Mouse (Mus musculus) CH12.LX (cell line): ENCODE results near the gene Adamts20. TPM values are rescaled to one million over a fixed set of nuclear protein-coding genes. Genes with fewer than 3 reads are reported as not detected.

ENCODE experiments used
- DNase-seq: peaks from one replicate; pipeline ENCODE4 v3.0.0-alpha.2; 2013; ENCODE audit errors: extremely low read depth
- H3K27ac ChIP-seq: 2 replicates; pipeline ENCODE4 v1.5.1; 2012; ENCODE audit warnings: low read depth, mild to moderate bottlenecking, control low read depth, moderate library complexity; ENCODE audit not compliant: insufficient read depth
- H3K27me3 ChIP-seq: replicated peaks from 2 replicates; pipeline ENCODE3; 2012; ENCODE audit warnings: inconsistent platforms
- H3K36me3 ChIP-seq, 2 experiments: replicated peaks in 1 of 2; 2 replicates each; pipeline versions ENCODE3 to v1.6.1; 2012; ENCODE audit warnings: inconsistent platforms in 1 of 2, low read length in 1 of 2, mild to moderate bottlenecking in 1 of 2, mixed read lengths in 1 of 2, moderate library complexity in 1 of 2; ENCODE audit not compliant: control insufficient read depth in 1 of 2, insufficient read depth in 1 of 2
- H3K4me1 ChIP-seq, 2 experiments: 2 replicates each; pipeline ENCODE4 v1.6.1; 2012; ENCODE audit warnings: inconsistent platforms in 1 of 2, moderate library complexity in 1 of 2; ENCODE audit not compliant: insufficient read depth in 2 of 2, control insufficient read depth in 1 of 2
- H3K4me2 ChIP-seq: 2 replicates; pipeline ENCODE4 v1.6.1; 2012; ENCODE audit warnings: low read depth, mild to moderate bottlenecking, control low read depth; ENCODE audit not compliant: poor library complexity, insufficient read depth, severe bottlenecking
- H3K4me3 ChIP-seq, 3 experiments: fragments of 150-350 bp in 1 of 3; sonication (generic) in 1 of 3; replicated peaks in 1 of 3; 2 replicates each; pipeline versions ENCODE3 to v1.5.1; 2011 to 2012; ENCODE audit warnings: low read depth in 2 of 3, low read length in 2 of 3, mild to moderate bottlenecking in 2 of 3, moderate library complexity in 2 of 3, control low read depth in 1 of 3, improper control_type of control experiment in 1 of 3, inconsistent platforms in 1 of 3, mixed read lengths in 1 of 3; ENCODE audit not compliant: poor library complexity in 1 of 3
- H3K79me2 ChIP-seq: replicated peaks from 2 replicates; pipeline ENCODE4 v1.6.1; 2012; ENCODE audit warnings: mild to moderate bottlenecking, moderate library complexity; ENCODE audit not compliant: control insufficient read depth, poor library complexity, insufficient read depth, severe bottlenecking; ENCODE audit errors: extremely low read depth
- H3K9ac ChIP-seq: 2 replicates; pipeline ENCODE4 v1.6.1; 2012; ENCODE audit warnings: low read depth, mild to moderate bottlenecking, control low read depth, moderate library complexity; ENCODE audit not compliant: insufficient read depth
- H3K9me3 ChIP-seq: replicated peaks from 2 replicates; pipeline ENCODE3; 2012; ENCODE audit warnings: low read length, inconsistent platforms, mixed read lengths
- BHLHE40 ChIP-seq: IDR thresholded peaks from 2 replicates; pipeline ENCODE4 v1.6.1; 2011; ENCODE audit warnings: mild to moderate bottlenecking, low read depth, low read length, improper control_type of control experiment
- E2F4 ChIP-seq: IDR thresholded peaks from 2 replicates; pipeline ENCODE4 v1.6.1; 2011; ENCODE audit warnings: low read depth, low read length, improper control_type of control experiment; ENCODE audit not compliant: insufficient replicate concordance
- ELF1 ChIP-seq: IDR thresholded peaks from 2 replicates; pipeline ENCODE4 v1.6.1; 2014; ENCODE audit warnings: low read depth, mild to moderate bottlenecking, inconsistent platforms, low read length, improper control_type of control experiment
- ETS1 ChIP-seq: conservative IDR thresholded peaks from 2 replicates; pipeline ENCODE4 v1.6.1; 2012; ENCODE audit warnings: low read depth, mild to moderate bottlenecking, inconsistent platforms, low read length, improper control_type of control experiment, moderate library complexity
- GABPA ChIP-seq: IDR thresholded peaks from 2 replicates; pipeline ENCODE4 v1.6.1; 2012; ENCODE audit warnings: low read depth, low read length, improper control_type of control experiment, inconsistent platforms; ENCODE audit not compliant: insufficient replicate concordance
- HCFC1 ChIP-seq: IDR thresholded peaks from 2 replicates; pipeline ENCODE4 v1.6.1; 2012; ENCODE audit warnings: low read depth, mild to moderate bottlenecking, inconsistent platforms, low read length, improper control_type of control experiment
- IRF4 ChIP-seq: IDR thresholded peaks from 2 replicates; pipeline ENCODE4 v1.6.1; 2014; ENCODE audit warnings: low read depth, mild to moderate bottlenecking, inconsistent platforms, low read length, improper control_type of control experiment
- JUND ChIP-seq: conservative IDR thresholded peaks from 2 replicates; pipeline ENCODE4 v1.6.1; 2011; ENCODE audit warnings: low read depth, low read length, improper control_type of control experiment
- KAT2A ChIP-seq: IDR thresholded peaks from 2 replicates; pipeline ENCODE4 v1.6.1; 2012; ENCODE audit warnings: low read length, improper control_type of control experiment, inconsistent platforms; ENCODE audit not compliant: insufficient replicate concordance
- MAX ChIP-seq: IDR thresholded peaks from 2 replicates; pipeline ENCODE4 v1.6.1; 2011; ENCODE audit warnings: low read length, improper control_type of control experiment
- MAZ ChIP-seq: IDR thresholded peaks from 2 replicates; pipeline ENCODE4 v1.6.1; 2012; ENCODE audit warnings: low read depth, mild to moderate bottlenecking, inconsistent platforms, low read length, improper control_type of control experiment, moderate library complexity
- MEF2A ChIP-seq: IDR thresholded peaks from 2 replicates; pipeline ENCODE4 v1.6.1; 2014; ENCODE audit warnings: low read depth, mild to moderate bottlenecking, inconsistent platforms, low read length, improper control_type of control experiment, borderline replicate concordance
- NELFE ChIP-seq: IDR thresholded peaks from 2 replicates; pipeline ENCODE4 v1.6.1; 2011; ENCODE audit warnings: low read depth, low read length, improper control_type of control experiment
- SMC3 ChIP-seq: IDR thresholded peaks from 2 replicates; pipeline ENCODE4 v1.6.1; 2011; ENCODE audit warnings: low read depth, low read length, improper control_type of control experiment
- TBP ChIP-seq: conservative IDR thresholded peaks from 2 replicates; pipeline ENCODE4 v1.6.1; 2011; ENCODE audit warnings: low read depth, low read length, improper control_type of control experiment
- USF1 ChIP-seq: IDR thresholded peaks from 2 replicates; pipeline ENCODE4 v1.6.1; 2014; ENCODE audit warnings: low read depth, mild to moderate bottlenecking, inconsistent platforms, low read length, improper control_type of control experiment
- ZC3H11A ChIP-seq: IDR thresholded peaks from 2 replicates; pipeline ENCODE4 v1.6.1; 2012; ENCODE audit warnings: low read depth, mild to moderate bottlenecking, inconsistent platforms, low read length, improper control_type of control experiment
- ZKSCAN1 ChIP-seq: IDR thresholded peaks from 2 replicates; pipeline ENCODE4 v1.6.1; 2012; ENCODE audit warnings: low read depth, inconsistent platforms, low read length, improper control_type of control experiment, borderline replicate concordance
- dilution Hi-C: fragments of 300-500 bp; cut with MboI; formaldehyde crosslinking; loops from 2 replicates; pipeline ENCODE4 v1.14.3; 2020; ENCODE audit warnings: low sequenced_read_pairs; ENCODE audit not compliant: extremely low pct_unique_long_range_greater_than_20kb, extremely low pct_ligation_motif_present
- in situ Hi-C: fragments of 300-500 bp; cut with MboI; formaldehyde crosslinking; loops from 3 replicates; pipeline ENCODE4 v1.14.3; 2019; ENCODE audit warnings: low sequenced_read_pairs, low pct_ligation_motif_present, low pct_unique_long_range_greater_than_20kb, mixed read lengths
- polyA plus RNA-seq: library from polyadenylated mRNA; unstranded; fragments of >175 nt; gene quantifications from 2 replicates; pipeline ENCODE4 v1.2.1, GENCODE M21; 2012; ENCODE audit warnings: low read depth; ENCODE audit not compliant: insufficient read length
- total RNA-seq, 2 experiments: library from RNA; depleted of rRNA; stranded (reverse); fragments of 300-350 nt in 1 of 2; fragments of >200 nt in 1 of 2; gene quantifications; 2 replicates each; pipeline ENCODE4 v1.2.3; 2012 to 2014

Adamts20 gene
- total and polyA plus RNA-seq, 3 experiments, result 0.37 to 1.5 (median 0.68) TPM

GRCm38 (mm10) chr15:94435532-94435931, 29.7 kb downstream of the Adamts20 start:
- Histone ChIP-seq H3K79me2 (no peaks in the 10 kb centered on the region), H3K4me2 (no peak overlapping the region), H3K27ac (no peak overlapping the region), H3K36me3 (no peaks in the 10 kb centered on the region), H3K9me3 (no peaks in the 10 kb centered on the region), H3K4me3 (no peak overlapping the region), H3K9ac (no peak overlapping the region), H3K27me3 (no peaks in the 10 kb centered on the region), H3K4me1 (no peaks in the 10 kb centered on the region)
- in situ Hi-C loops, result no loop called here
- dilution Hi-C loops, result no loop called here
- TF ChIP-seq MAX, result no peak
- no peak for TF ChIP-seq IRF4
- TF ChIP-seq SMC3, result no peak
- no peak for TF ChIP-seq TBP
- TF ChIP-seq MEF2A, result no peak
- no peak for TF ChIP-seq MAZ
- no peak for TF ChIP-seq HCFC1
- no peak for TF ChIP-seq ELF1
- no peak for TF ChIP-seq GABPA
- no peak for TF ChIP-seq JUND
- DNase-seq, result no peak

GRCm38 (mm10) chr15:94430681-94431405, 34.4 kb downstream of the Adamts20 start:
- dilution Hi-C loops, result no loop called here
- Histone ChIP-seq H3K9ac (no peak overlapping the region), H3K4me3 (no peak overlapping the region), H3K27me3 (no peaks in the 10 kb centered on the region), H3K4me2 (no peak overlapping the region), H3K27ac (no peak overlapping the region), H3K36me3 (no peaks in the 10 kb centered on the region), H3K9me3 (no peaks in the 10 kb centered on the region), H3K4me1 (peaks cover 17 to 29% of the 10 kb centered on the region in 2 experiments), H3K79me2 (no peaks in the 10 kb centered on the region)
- DNase-seq, result no peak
- no peak for TF ChIP-seq NELFE
- in situ Hi-C loops, result no loop called here

- H3K4me1 ChIP-seq, result peaks cover 17 to 31% of the 10 kb centered on the region in 2 experiments
- no peak overlapping the region for H3K4me3 ChIP-seq
- no peaks in the 10 kb centered on the region for H3K79me2 ChIP-seq
- DNase-seq, result no peak
- H3K27me3 ChIP-seq, result no peaks in the 10 kb centered on the region
- in situ Hi-C loops (no loop called here), dilution Hi-C loops (no loop called here)
- H3K27ac ChIP-seq, result no peak overlapping the region
- TF ChIP-seq JUND (no peak), IRF4 (no peak), E2F4 (no peak), BHLHE40 (no peak), ETS1 (no peak), USF1 (no peak), ZKSCAN1 (no peak), HCFC1 (no peak), ZC3H11A (no peak), KAT2A (no peak)
- H3K9me3 ChIP-seq, result no peaks in the 10 kb centered on the region
- H3K4me2 ChIP-seq, result no peak overlapping the region
- no peaks in the 10 kb centered on the region for H3K36me3 ChIP-seq
- no peak overlapping the region for H3K9ac ChIP-seq
Measured at GRCm38 (mm10) chr15:94428726-94429125, 36.5 kb downstream of the Adamts20 start.
